Mouse (Mus musculus): Measurements from ENCODE around the gene Tmem108. TPM values are rescaled to one million over a fixed set of nuclear protein-coding genes. Genes with fewer than 3 reads are reported as not detected.

Gene Tmem108
- total RNA-seq, 2 experiments from 2014 or later = 40.7 to 46.1 TPM

- Histone ChIP-seq H3K4me3 (no peak overlapping the region), H3K27ac (no peak overlapping the region)
- DNase-seq (ENCODE audit: low spot score in 2 of 2) = no peak
- no peak for TF ChIP-seq CTCF (conservative IDR thresholded peaks at IDR 0.05)
Observed at GRCm38 (mm10) chr9:103752618-103753017, 9.0 kb downstream of the Tmem108 start.

DNA sequence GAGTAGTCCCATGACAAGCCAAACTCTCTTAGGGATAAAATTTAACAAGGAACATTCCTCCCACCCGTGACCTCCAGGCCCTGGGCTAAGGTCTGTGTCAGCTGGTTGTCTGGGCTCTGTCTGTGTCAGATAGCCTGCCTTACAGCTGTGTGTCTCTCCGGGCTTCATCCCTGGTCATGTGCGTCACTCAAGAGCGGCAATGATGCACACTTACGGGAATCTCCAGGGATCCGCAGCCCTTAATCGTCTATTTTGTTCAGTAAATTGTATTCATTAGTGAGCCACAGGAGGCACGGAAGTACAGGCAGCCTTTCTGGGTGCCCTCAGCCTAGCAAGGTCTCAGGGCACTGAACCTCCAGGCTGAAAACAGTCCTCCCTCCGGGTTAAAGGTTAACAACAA is 10.1 kb downstream of the Tmem108 start:
- no peak overlapping the region for H3K4me3 ChIP-seq
- no peak overlapping the region for H3K27ac ChIP-seq
- DNase-seq (ENCODE audit: low spot score in 2 of 2) = no peak
- TF ChIP-seq CTCF (conservative IDR thresholded peaks at IDR 0.05) = no peak

GRCm38 (mm10) chr9:103750491-103750890 is 11.1 kb downstream of the Tmem108 start:
- Histone ChIP-seq H3K4me3 (no peak overlapping the region), H3K27ac (no peak overlapping the region)
- no peak for TF ChIP-seq CTCF (conservative IDR thresholded peaks at IDR 0.05)
- no peak for DNase-seq (ENCODE audit: low spot score in 2 of 2)

- Histone ChIP-seq H3K4me3 (no peak overlapping the region), H3K27ac (no peak overlapping the region)
- TF ChIP-seq CTCF (conservative IDR thresholded peaks at IDR 0.05) = no peak
- DNase-seq (ENCODE audit: low spot score in 2 of 2) = no peak
Observed at GRCm38 (mm10) chr9:103746598-103746997, 15.0 kb downstream of the Tmem108 start.

GRCm38 (mm10) chr9:103740145-103740544 is 21.5 kb downstream of the Tmem108 start:
- DNase-seq (ENCODE audit: low spot score in 2 of 2) = no peak
- no peak for TF ChIP-seq CTCF (conservative IDR thresholded peaks at IDR 0.05)
- H3K4me3 ChIP-seq = no peak overlapping the region
- H3K27ac ChIP-seq = no peak overlapping the region; the same call in 1 of the 2 replicates

DNA sequence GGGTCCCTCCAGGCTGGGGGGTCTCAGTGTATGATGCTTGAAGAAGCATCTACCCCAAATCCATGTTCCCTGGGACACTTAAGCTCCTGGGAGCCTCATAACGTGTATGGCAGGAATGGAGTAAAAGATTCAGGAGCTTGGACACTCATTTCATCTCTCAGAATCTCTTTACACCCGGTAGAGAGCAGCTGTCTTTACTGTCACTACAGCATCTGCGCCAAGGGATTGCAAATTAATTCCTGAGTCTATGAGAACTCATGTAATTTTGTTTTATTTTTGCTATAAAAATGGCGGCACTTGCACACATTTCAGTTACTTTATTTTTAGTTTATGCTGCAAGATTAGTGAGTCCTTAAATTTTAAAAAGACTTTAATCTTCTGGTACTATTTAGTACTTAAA is 22.6 kb downstream of the Tmem108 start:
- peak in 1 of 2 experiments; percentile 20 for DNase-seq (ENCODE audit: low spot score in 2 of 2)
- no peak for TF ChIP-seq CTCF (conservative IDR thresholded peaks at IDR 0.05)
- Histone ChIP-seq H3K27ac (0 out of 2 replicates have a peak overlapping the region, but pooled peaks have one; percentile 28), H3K4me3 (no peak overlapping the region)

DNA sequence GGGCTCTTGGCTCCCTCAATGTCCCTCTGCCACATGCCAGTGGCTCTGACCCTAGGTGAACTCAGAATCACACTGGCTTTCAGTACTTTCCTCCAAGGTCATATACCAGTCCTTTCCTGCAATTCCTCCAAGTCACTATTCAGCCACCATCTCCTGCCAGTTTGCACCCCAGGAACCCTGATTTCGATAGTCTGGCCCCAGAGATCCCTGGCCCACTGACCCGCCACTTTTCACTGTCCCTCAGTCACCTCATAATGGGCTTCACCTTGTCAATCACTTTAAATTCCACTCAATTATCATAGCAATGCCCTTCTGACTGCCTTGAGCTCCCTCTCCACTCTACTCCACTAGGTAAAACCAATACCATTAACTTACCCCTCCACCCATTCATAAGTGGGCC is 31.9 kb downstream of the Tmem108 start:
- no peak overlapping the region for H3K27ac ChIP-seq

DNA sequence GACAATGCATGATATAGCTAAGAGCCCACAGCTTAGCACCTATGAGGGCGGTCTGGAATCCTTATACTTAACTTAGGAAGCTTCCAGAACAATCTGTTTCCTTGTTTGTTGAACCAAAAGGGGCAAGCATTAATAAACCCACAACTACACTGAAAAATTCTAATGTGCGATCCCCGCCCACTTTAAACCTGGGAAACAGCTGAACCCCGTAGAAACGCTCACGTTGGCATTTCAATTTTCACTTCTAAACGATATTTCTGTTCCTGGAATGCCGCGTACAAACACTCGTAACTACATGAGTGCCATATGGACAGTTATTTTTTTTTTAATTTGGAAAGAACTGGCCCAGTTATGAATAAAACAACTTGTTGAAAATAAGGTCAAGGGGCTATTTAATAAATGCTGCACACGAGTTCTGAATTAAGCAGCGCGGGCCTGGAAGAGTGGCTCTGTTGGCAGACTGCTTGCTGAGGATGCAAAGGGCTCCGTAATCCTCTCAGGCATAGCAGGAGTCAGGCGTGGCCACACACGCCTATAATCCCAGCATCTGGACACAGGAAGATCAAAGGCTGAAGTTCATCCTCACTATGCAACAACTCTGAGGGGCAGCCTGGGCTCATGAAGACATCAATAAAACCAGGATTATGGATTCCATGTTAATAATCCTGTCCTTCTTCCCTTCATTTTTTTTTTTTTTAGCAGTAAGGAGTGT is 34.7 kb downstream of the Tmem108 start:
- peak; percentile 36 to 61 for DNase-seq (ENCODE audit: low spot score in 2 of 2)
- Histone ChIP-seq H3K27ac (peak overlapping the region; percentile 67), H3K4me3 (no peak overlapping the region; the same call in 1 of the 2 replicates)
- no peak for TF ChIP-seq CTCF (conservative IDR thresholded peaks at IDR 0.05)

More for the DNA sequence above, 31.9 kb downstream of the Tmem108 start:
- H3K4me3 ChIP-seq = no peak overlapping the region
- no peak for TF ChIP-seq CTCF (conservative IDR thresholded peaks at IDR 0.05)
- DNase-seq (ENCODE audit: low spot score in 2 of 2) = no peak

GRCm38 (mm10) chr9:103725497-103725896 is 36.1 kb downstream of the Tmem108 start:
- peak; percentile 37 for TF ChIP-seq CTCF (conservative IDR thresholded peaks at IDR 0.05)
- Histone ChIP-seq H3K27ac (peak overlapping the region; percentile 67), H3K4me3 (no peak overlapping the region)
- DNase-seq (ENCODE audit: low spot score in 2 of 2) = no peak

DNA sequence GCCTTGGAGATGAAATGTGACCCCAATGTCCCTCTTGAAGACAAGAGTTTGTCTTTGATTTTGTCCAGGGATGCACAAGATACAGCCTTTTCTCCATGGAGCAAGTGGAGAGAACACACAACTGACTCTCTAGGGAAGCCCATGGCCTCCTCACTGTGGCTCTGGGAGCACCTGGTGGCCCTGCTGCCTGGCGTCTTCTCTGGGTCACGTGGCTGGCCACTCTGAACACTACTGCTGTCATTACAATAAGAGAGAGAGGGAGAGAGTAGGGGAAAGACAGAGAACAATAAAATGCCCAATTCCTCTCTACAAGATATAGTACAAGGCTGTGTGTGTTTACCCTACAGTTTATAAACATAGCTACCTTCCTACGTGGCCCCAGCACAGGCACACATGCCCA is 40.2 kb downstream of the Tmem108 start:
- H3K27ac ChIP-seq = no peak overlapping the region
- TF ChIP-seq CTCF (conservative IDR thresholded peaks at IDR 0.05) = no peak
- no peak for DNase-seq (ENCODE audit: low spot score in 2 of 2)
- no peak overlapping the region for H3K4me3 ChIP-seq

DNA sequence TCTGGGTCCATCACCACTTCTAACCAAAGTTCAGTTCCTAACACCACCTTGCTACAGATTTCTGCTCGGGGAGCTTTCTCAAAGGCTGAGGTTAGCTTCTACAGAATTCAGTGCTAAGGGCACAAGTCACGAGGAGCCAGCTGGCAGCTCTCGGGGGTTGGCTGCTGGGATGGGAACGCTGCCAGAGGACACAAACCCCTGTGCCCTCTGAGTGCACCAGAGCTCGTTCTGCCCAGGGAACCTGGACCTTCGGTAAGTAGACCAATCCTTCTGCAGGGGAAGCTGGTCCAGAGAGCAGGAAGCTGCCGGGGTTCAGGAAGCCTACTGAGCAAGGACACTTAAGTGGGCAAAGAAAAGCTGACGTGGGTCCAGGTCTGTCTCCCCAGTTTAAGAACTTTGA is 40.6 kb downstream of the Tmem108 start:
- no peak overlapping the region for H3K4me3 ChIP-seq
- no peak for TF ChIP-seq CTCF (conservative IDR thresholded peaks at IDR 0.05)
- DNase-seq (ENCODE audit: low spot score in 2 of 2) = no peak
- no peak overlapping the region for H3K27ac ChIP-seq

DNA sequence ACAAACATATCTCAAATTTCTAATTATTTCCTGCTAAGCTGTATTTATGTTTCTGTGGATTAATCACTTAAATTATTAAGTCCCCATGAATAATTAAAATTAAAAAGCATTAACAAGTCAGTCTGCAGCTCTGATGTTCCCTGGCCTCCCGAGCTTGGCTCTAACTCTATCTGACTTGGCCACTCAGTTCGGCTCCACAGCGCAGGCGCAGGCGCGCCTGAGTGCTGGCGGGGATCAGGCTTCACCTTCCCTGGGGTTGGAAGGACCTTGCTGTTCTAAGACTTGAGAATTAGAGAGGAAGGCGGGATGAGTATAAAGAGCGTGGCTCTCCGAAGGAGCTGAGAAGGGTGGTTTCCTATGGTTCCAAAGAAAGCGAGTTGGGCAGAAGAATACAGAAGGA is 41.6 kb downstream of the Tmem108 start:
- DNase-seq (ENCODE audit: low spot score in 2 of 2) = no peak
- no peak overlapping the region for H3K27ac ChIP-seq
- no peak overlapping the region for H3K4me3 ChIP-seq
- no peak for TF ChIP-seq CTCF (conservative IDR thresholded peaks at IDR 0.05)

DNA sequence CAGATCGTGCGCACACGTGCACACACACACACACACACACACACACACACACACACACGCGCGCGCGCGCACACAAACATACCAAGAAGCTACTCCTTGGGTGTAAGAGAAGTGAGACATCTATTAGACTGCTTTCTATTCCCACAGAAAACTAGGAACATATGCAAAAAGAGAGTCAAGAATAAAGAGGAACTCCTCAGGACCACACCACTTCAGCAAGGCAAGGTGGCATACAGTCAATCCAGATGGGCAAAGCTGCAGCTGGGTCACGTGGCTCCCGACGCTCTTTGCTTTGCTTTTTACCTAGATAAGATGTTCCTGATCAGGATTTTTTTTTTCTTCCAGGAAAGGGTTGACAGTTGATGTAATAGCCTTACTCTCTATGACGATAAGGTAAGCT is 45.6 kb downstream of the Tmem108 start:
- H3K27ac ChIP-seq = no peak overlapping the region
- TF ChIP-seq CTCF (conservative IDR thresholded peaks at IDR 0.05) = no peak
- no peak for DNase-seq (ENCODE audit: low spot score in 2 of 2)
- H3K4me3 ChIP-seq = no peak overlapping the region

- no peak for DNase-seq (ENCODE audit: low spot score in 2 of 2)
- Histone ChIP-seq H3K27ac (no peak overlapping the region), H3K4me3 (no peak overlapping the region)
- no peak for TF ChIP-seq CTCF (conservative IDR thresholded peaks at IDR 0.05)
Observed at GRCm38 (mm10) chr9:103715352-103715751, 46.3 kb downstream of the Tmem108 start.

Measured in layer of hippocampus, adult 2 months (tissue).